Mouse (Mus musculus): ENCODE measurements around the gene Auts2.

DNA sequence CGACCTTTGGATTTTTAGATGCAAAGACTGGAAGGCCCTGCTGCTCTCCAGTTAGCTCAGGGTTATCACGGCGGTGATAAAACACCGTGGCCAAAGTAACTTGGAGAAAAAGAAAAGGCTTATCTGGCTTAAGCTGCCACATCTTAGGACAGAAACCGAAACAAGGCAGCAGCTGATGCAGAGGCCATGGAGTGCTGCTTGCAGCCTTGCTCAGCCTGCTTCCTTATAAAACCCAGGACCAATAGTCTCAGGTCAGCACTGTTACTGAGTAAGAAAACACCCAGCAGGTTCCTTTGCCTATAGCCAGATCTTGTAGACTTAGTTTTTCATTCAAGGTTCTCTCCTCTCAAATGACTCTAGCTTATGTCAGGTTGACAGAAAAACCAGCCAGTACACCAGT lies 621.0 kb downstream of the Auts2 start:
- TF ChIP-seq POLR2A (IDR thresholded peaks at IDR 0.05; ENCODE audit: low read depth, low read length) (no peak), CTCF (IDR thresholded peaks at IDR 0.05; ENCODE audit: extremely low read depth, insufficient read length, insufficient replicate concordance, low read depth, low read length) (no peak)

All from small intestine, adult 2 months (tissue).